Mouse (Mus musculus) ZHBTc4 (cell line): Measurements from ENCODE around the gene Nr4a1.

Experiments
- DNase-seq: peaks from one replicate; pipeline ENCODE4 v3.0.0-alpha.2; 2011; ENCODE audit warnings: low read depth, low spot score

Nr4a1 gene

DNA sequence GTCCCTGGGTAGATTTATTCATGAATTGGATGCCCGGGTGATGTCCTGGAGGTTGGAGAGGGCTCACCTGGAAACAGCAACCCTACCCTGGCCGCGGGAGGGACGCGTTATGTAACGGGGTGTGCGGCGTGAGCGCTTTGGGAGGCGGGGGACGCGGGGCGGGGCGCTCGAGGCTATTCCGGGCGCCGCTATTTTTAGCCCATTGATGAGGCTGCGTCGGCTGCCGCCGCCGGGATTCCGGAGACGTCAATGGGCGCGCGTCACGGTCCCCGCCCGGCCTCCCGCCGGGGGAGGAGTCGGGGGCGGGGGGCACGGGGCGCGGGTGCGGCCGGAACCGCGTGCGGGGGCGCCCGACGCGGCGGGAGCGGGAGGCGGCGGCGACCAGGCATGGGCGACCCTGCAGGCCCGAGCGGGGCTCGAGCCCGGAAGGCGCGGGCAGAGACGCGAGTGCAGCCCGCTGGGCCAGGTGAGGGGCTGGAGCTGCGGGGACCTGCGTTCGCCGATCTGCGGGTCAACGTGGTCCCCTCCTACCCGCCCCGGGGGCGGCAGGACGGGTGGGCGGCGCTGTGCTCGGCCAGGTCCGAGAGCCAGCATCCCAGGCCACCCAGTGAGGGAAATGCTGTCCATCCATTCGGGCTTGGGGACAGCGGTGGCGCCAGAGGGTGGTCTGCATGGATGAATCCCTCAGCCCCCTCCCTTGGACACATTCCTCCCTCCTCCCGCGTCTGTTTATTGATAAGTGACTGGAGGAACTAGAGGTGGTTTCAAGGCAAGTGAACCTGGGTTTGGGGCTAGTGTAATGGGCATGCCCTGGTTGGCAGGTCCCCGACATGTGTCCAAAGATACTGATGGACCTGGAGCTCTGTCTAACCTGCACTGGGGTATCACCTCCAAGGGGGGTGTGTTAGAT is at the start of gene Nr4a1:
Gene Nr4a1 (plus strand): TSS at position 384 of the 910 bp plus-strand sequence.
- peak; percentile 65 for DNase-seq

DNA sequence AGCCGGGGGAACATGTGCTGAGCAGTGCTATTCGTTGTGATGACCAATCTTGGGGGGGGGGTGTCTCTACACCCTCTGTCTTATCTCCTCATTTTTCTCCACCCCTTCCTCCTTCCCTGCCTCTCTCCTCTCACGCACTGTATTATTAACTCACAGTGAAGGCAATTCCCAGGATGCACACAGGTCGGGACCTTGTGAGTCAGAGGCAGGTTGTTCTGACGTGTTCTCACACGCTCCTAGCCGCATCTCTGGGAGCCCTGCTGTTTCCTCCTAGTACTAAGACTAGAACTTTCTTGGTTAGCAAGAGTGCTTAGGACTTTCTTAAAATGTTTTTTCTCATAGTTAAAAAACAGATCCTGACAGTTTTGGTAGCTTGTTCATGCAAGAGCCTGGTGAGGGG is 49.3 kb upstream of the Nr4a1 start:
- DNase-seq, result no peak

DNA sequence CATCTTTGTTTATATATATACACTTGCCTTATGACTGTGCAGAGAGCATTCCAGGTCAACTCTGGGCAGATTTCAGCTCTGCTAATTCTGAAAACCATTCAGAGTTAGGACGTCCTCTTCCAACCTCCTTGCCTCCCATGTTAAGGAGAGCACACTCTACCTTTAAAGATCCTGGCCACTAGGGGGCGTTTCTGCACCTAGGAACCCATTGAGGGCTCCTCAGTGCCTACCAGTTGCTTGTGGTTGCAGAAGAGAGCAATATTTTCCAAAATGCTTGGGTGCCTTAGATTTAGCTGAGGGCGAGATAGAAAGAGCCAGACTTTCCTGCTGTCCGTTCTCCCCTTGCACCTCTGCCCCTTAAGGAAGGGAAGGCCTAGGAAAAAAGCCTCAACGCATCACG is 43.8 kb upstream of the Nr4a1 start:
- peak; percentile 84 for DNase-seq

DNA sequence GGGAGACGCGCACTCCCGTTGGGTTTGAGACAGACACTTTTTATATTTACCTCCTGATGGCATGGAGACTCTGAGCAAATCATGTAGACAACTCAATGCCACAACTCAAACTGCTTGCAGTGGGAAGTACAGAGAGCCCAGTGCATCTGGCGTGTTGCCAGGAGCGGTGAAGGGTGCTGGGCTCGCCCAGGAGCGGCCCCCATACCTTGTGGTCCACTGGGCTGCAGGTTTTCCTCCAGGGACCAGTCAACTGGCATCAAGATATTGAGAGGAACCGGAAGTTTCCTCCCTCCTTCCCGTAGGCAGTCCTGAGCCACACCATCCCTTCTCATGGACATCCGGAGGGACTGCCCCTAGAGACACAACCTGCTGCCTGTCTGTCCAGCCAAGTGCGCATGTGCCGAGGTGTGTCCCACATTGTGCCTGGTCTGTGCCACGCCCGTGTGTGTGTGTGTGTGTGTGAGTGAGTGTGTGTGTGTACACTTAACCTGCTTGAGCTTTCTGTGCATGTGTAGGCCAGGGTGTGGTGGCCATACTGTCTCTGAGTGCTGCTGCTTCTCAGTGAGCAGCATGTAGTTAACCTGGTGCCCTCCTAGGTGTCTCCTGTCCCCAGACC is 43.0 kb upstream of the Nr4a1 start:
- DNase-seq, result no peak

DNA sequence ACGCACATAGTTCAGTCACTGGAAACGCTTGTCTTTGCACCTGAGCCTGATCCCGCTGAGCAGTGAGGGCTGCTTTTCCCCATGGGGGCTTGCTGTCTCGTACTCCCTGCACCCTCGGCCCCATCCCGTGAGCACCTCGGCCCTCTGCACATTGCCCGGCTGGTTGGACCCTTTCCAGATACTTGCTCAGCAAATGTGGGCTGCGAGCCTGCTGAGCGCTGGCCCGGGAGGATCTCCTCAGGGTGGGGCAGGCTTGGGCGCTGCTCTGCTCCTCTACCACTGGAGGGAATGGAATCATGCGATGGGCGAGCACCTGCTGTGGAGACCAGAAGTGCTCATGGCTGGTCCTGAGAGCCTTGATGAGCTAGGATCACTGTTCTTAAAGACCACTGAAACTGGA is 41.6 kb upstream of the Nr4a1 start:
- no peak for DNase-seq

DNA sequence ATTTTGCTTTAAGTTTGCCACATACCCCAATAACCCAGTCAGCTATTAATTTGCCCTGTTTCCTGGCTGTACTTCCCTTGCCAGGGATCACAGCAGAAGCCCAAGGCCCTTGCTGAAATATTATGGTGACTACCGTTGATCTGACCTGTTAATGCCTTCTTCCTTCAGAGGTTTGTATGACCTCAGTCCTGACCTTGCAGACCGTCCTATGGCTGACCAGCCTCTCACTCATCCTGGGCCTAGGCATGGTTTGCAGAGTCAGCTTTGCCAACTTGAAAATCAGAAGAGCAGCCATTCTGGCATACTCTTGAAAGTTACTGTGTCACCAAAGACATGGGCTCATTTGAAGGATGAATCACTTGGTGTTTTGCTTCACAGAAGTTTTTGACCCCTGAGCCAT is 38.9 kb upstream of the Nr4a1 start:
- no peak for DNase-seq

DNA sequence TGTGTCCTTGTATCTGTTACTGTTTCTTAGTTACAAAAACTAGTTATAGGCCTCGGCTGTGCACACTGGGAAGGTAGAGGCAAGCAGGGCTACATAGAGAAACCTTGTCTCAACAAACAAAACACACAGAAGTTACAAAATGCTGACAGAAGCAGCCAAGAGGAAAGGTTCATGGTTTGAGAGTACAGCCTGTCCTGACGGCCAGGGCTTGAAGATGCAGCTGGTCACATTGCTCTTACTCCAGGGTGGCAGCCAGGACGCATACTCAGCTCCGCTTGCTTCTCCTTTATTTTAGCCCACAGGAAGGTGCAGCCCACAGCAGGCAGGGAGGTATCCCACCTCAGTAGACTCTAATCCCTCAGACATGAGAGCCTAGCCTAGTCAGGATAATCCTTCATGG is 38.0 kb upstream of the Nr4a1 start:
- DNase-seq, result no peak

DNA sequence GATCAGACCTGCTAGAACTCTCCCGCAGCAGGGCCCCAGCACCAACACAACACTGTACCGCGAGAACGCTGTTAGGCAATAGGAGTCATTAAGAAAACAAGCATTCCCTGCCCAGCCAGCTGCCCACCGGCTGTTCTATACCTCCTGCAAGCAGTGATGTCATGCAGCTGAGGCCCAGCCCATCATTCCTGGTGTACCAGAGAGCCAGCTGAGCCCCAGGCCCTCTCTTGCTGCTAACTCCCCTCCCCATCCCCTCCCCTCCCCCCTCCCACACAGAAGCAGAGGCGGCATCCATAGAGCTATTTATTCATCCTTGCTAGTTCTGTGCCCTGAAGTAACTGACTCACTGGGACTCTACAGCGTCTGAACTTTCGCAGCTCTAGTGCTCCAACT is 33.2 kb upstream of the Nr4a1 start:
- DNase-seq, result no peak

DNA sequence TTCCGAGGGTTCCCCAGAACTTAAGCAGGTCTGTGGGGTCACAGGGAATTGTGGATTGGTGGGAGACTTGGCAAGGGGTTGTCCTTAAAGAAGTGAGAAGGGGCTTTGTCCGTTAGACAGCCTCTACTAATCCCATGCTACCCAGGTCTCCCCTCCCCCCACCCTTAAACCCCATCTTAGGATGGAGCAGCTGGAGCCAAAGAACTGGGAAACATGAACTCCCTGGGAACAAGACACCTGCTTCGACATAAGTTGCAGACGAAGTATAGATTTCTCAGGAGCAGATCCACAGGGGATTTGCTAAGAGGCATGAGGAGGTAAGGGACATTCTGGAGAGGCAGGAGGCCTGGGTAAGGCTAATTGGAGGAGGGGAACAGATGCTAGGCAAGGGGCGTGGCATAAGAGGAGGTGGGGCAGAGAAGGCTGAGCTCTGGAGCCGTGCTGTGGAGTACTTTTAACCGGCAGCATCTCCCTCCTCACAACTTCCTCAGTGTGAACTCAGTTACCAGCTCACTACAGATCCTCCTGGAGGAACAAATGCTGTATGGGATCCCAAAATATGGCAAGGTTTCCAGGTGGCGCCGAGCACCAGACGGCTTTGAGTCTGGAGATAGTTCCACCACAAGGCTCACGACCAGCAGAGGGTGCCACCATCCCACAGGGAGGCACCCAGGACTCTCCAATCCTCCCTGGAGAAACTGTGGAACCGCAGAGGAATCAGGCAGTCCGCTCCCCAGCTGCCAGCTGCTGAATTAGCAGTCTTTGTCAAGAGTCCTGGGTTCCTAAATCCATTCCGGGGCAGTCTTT is 32.6 kb upstream of the Nr4a1 start:
- DNase-seq, result peak; percentile 95

DNA sequence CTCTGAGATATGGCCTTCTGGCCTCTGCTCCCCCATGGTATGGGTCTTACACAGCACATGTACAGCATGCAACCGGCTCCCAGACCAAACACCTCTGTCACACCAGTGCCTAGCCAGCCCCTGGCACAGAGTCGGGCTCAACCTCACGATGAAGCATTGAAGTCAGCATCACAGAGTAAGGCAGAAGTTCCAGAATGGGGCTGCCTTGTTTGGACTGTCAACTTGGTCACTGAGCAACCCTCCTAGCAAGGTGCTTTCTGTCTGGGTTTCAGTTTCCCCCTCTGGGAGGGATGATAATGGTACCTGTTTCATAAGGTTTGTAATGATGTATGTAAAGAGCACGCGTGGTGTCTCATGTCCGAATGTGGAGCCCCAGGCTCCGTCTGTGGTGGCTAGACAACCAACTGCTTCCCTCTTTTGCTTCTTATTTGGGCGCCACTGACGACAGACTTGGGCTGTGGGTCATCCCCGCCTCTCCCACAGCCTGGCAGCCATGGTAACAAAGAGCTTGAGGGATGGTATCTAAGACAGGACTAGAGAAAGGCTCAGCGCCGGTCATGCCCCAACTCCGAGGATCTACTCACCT is 31.1 kb upstream of the Nr4a1 start:
- no peak for DNase-seq

DNA sequence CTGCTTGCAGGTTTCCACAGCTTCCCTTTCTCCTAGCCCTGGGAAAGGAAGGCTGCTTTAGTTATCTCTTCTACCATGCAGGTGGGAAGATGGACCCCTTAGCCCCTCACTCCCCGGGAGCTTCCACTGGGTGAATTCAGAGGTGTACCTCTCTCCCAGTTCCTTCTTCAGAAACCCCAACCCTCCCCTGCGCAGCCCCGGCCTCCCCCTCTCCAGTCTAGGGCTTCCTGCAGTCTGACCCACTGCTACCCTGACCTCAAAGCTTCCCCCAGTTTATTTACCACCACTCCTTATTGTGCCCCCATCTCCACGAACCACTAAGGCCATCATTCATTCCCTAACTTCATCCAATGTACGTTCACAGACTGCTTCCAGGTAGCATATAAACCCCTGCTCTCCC is 30.5 kb upstream of the Nr4a1 start:
- DNase-seq, result no peak

DNA sequence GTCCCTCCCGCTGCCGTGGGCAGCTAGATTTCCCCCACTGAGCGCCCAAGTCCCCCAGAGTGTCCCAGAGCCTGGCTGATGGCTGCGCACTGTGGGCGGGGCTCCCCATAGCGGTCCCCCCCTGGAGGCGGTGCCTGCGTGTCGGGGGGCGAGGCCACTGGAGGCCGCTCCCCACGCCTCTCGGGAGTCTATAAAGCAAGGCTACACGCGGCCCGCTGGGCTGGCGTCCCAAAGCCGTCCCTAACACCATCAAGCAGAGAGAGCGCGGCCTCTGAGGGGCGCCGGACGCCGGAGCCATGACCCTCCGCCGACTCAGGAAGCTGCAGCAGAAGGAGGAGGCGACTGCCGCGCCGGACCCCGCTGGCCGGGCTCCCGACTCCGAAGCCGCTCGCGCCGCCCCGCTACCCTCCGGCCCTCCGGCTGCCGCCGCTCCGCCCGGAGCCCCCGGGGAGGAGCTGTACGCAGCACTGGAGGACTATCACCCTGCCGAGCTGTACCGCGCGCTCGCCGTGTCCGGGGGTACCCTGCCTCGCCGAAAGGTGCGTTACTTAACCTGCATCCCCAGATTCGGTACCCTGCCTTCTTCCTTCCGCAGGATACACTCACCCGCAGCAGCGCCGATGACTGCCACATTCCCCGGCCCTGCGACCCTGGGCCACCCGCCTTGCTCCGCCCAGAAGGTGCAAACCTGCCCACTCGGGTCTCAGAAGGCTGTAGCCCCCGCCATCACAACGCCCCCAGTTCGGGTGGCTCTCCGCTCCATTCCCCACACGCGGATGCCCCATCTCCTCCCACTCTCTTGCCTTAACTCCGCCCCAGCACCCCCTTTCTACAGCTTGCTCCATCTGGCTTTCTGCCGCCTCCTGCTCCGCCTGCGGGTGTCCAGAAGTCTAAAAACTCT is 29.8 kb upstream of the Nr4a1 start, which contains the start of gene Grasp:
Gene Grasp (plus strand): TSS at position 183 of the 901 bp plus-strand sequence.
- DNase-seq, result peak; percentile 92

DNA sequence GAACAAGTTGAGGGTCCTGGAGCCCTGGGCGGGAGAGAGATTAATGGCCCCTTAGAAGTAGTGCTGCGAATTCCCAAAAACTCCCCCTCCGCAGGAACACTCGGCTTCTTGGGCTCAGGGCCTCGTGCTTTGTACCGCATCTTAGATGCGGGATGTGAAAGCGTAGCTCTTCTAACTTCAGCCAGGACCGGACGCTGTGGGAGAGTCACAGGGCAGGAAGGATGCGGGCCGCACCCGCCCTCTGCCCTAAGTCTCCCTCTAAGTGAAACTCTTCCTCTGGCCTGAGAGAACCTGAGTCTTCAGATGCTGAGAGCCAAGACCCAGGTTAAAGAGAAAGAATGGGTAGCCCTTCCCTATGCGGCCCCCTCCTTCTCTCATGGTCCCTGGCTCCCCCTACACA is 29.1 kb upstream of the Nr4a1 start:
- no peak for DNase-seq

DNA sequence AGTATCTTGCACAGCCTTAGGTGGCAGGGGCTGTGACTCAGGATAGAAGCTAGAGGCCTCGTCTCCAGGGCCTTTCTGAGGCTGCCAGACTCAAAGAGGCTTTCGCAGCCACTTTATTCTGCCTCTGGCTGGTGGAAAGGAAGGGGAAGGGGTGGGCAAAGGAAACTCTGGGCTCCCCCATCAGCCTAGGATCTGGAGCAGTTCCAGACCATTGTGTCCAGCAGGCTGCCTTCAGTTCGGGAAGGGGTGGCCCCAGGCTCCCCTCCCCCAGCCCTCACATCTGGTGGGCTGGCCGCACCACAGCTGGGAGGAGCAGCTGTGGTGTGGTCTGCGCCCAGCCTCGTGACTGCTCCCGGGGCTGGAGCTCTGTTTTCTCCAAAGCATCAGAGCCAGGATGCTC is 26.1 kb upstream of the Nr4a1 start:
- DNase-seq, result peak; percentile 63

DNA sequence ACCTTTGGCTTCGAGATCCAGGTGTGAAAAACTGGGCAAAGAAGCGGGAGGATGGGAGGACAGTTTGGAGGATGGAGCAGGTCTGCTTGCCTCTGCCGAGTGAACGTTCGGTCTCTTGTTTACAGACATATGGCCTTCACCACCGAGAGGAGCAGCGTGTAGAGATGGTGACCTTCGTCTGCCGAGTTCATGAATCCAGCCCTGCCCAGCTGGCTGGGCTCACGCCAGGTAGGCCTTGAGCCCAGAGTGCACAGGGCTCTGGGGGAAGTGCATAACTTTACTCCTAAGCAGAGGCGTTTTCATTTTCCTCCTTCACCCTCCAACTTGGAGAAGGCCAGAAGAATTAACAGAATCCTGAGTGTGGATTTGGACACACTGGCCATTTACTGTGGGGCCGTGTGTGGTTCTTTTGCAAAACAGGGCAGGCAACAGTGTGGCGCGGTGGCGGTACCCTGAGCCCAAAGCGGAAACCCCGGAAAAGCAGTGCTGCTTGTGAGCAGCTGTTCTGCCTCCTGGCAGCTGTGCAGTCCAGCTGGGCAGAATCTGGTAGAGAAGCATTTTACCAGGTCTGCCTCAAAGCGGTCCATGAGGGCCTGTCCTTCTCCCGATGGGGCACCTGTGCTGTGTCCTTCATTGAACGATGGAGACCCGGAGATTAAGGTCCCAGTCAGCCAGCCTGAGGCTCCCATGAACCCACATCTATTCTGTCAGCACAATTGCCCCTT is 25.0 kb upstream of the Nr4a1 start:
- DNase-seq, result no peak

DNA sequence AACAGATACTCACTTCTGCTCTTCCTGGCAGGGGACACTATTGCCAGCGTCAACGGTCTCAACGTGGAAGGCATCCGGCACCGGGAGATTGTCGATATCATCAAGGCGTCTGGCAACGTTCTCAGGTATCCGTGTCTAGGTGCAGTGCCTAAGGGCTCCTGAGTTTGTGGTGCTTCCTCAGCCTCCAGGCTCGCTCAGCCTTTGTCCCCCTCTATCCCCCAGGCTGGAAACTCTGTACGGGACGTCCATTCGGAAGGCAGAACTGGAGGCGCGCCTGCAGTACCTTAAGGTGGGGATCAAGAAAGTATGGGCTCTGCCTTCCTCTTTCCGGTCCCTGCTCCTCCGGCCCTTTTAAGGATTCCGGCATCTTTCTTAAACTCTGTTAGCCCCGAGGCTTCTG is 23.6 kb upstream of the Nr4a1 start:
- DNase-seq, result no peak

DNA sequence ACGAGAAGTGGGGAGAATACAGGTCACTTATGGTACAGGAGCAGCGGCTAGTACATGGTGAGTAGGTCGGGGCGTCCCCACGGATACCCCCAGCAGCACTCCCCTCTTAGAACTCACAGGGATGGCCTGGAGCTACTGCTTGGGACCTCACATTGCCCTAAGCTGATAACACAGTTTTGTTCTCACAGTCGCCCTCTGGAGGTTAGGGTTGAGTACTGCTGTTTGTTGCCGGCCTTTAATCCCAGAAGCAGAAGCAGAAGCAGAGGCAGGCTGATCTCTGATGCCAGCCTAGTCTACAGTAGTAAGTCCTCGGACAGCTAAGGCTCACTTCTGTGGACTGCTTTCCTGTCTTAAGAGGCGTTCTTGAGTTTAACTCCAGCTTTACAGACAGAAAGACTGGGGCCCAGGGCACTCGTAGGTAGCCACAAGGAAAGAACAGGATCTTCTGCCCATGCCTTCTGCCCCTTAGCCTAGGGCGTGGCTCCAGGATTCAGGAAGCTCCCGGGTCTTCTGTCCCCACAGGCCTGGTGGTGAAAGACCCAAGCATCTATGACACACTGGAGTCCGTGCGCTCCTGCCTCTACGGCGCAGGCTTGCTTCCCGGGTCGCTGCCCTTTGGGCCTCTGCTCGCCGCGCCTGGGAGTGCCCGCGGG is 22.9 kb upstream of the Nr4a1 start:
- DNase-seq, result peak; percentile 93

DNA sequence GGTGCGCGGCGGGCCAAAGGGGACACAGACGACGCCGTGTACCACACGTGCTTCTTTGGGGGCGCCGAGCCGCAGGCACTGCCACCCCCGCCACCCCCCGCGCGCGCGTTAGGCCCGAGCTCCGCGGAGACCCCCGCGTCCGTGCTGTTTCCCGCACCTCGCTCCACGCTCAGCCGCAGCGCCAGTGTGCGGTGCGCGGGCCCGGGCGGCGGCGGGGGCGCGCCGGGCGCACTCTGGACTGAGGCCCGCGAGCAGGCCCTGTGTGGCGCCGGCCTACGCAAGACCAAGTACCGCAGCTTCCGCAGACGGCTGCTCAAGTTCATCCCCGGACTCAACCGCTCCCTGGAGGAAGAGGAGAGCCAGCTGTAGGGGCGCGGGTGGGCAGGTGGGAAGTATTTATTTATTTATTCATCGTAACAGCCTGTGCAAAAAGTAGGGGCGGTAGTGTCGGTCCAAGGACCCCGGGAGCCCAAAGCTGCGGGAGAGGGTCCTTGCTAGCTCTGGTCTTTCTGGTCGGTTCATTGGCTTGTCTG is 22.4 kb upstream of the Nr4a1 start:
- DNase-seq, result no peak

DNA sequence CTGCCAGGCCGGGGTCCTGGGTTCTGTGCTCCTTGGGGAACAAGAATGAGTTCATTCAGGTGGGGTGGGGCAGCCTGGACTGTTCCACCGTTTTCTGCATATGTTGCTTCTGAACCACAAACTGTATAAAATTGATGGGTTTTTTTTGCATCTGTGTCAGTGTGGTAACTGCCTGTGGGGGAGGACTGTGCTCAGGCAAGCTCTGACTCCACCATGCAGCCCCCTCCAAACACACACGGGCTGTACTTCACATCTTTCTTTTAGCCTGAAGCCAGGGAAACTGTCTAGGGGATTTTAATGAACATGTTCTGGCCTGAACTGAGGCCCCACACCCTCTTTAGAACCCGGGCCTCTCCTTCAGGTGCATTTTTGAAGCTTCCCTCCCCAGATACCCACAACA is 21.5 kb upstream of the Nr4a1 start:
- DNase-seq, result no peak
